Mouse (Mus musculus) lung, postnatal 0 days (tissue): Measurements from ENCODE around the gene Cdcp2. TPM values are rescaled to one million over a fixed set of nuclear protein-coding genes. Genes with fewer than 3 reads are reported as not detected.

Experiments used
- ATAC-seq: fragments of 200-750 bp; cut with Nextera tagmentation; 2 replicates; pipeline ENCODE4 v1.8.0; 2017; ENCODE audit warnings: moderate library complexity
- DNase-seq: peaks from one replicate; pipeline ENCODE4 v3.0.0-alpha.2; 2016; ENCODE audit warnings: low spot score
- H3K27ac ChIP-seq: fragments of 300-500 bp; sonication (generic); 2 replicates; pipeline ENCODE4 v1.5.1; 2014; ENCODE audit warnings: antibody characterized with exemption, mild to moderate bottlenecking, low read length, mixed read lengths
- H3K27me3 ChIP-seq: fragments of 300-500 bp; sonication (generic); replicated peaks from 2 replicates; pipeline ENCODE4 v1.6.1; 2014; ENCODE audit warnings: low read length, mixed read lengths; ENCODE audit not compliant: insufficient read depth
- H3K36me3 ChIP-seq: fragments of 300-500 bp; sonication (generic); 2 replicates; pipeline ENCODE4 v1.6.1; 2014; ENCODE audit warnings: low read length, mixed read lengths; ENCODE audit not compliant: insufficient read depth
- H3K4me1 ChIP-seq: fragments of 300-500 bp; sonication (generic); 2 replicates; pipeline ENCODE4 v1.6.1; 2014; ENCODE audit warnings: antibody characterized with exemption, low read depth, low read length, mixed read lengths; ENCODE audit not compliant: insufficient read depth
- H3K4me2 ChIP-seq: fragments of 300-500 bp; sonication (generic); replicated peaks from 2 replicates; pipeline ENCODE4 v1.6.1; 2014; ENCODE audit warnings: low read depth, mild to moderate bottlenecking, low read length, moderate library complexity, mixed read lengths
- H3K4me3 ChIP-seq: fragments of 300-500 bp; sonication (generic); 2 replicates; pipeline ENCODE4 v1.5.1; 2014; ENCODE audit warnings: low read depth, low read length
- H3K9ac ChIP-seq: fragments of 300-500 bp; sonication (generic); replicated peaks from 2 replicates; pipeline ENCODE4 v1.6.1; 2014; ENCODE audit warnings: low read depth, mild to moderate bottlenecking
- H3K9me3 ChIP-seq: fragments of 300-500 bp; sonication (generic); 2 replicates; pipeline ENCODE4 v1.6.1; 2016; ENCODE audit warnings: low read length, mixed read lengths
- CTCF ChIP-seq: IDR thresholded peaks from 2 replicates; pipeline ENCODE4 v1.5.1; 2016; ENCODE audit warnings: antibody characterized with exemption, mild to moderate bottlenecking
- EP300 ChIP-seq: IDR thresholded peaks from 2 replicates; pipeline ENCODE4 v1.6.1; 2016; ENCODE audit warnings: antibody characterized with exemption, mild to moderate bottlenecking, control low read depth
- WGBS: fragments of 180-500 bp; shearing (Covaris S2); extraction: QIAGEN DNeasy Blood & Tissue Kit; methylation state at CpG from one replicate; pipeline ENCODE4 v1.1.7; 2014; 5-methylcytosine and 5-hydroxymethylcytosine counted together
- polyA plus RNA-seq: library from polyadenylated mRNA; unstranded; fragments of >200 nt; fragmentation: Nextera tagmentation; extraction: Ambion mirVana; gene quantifications from 2 replicates; pipeline ENCODE4 v1.2.1, GENCODE M21; 2015

Cdcp2 gene
- polyA plus RNA-seq, 1 experiment from 2014 or later = 0.14 TPM

GRCm38 (mm10) chr4:107114278-107114677, 17.6 kb downstream of the Cdcp2 start:
- Histone ChIP-seq H3K4me3 (no peak overlapping the region), H3K27me3 (no peaks in the 10 kb centered on the region), H3K27ac (no peak overlapping the region), H3K9ac (no peak overlapping the region), H3K4me1 (no peaks in the 10 kb centered on the region), H3K9me3 (no peaks in the 10 kb centered on the region), H3K36me3 (no peaks in the 10 kb centered on the region), H3K4me2 (no peak overlapping the region)
- no peak for TF ChIP-seq CTCF
- no peak for TF ChIP-seq EP300
- DNase-seq = no peak
- WGBS = 26% methylated on average over 8 of the region's 8 CpGs
- no peak for ATAC-seq

GRCm38 (mm10) chr4:107117741-107118385, 21.2 kb downstream of the Cdcp2 start:
- H3K4me1 ChIP-seq = no peaks in the 10 kb centered on the region
- H3K4me2 ChIP-seq = no peak overlapping the region
- ATAC-seq (no peak), DNase-seq (no peak)
- no peaks in the 10 kb centered on the region for H3K36me3 ChIP-seq
- H3K4me3 ChIP-seq = no peak overlapping the region
- H3K27me3 ChIP-seq = no peaks in the 10 kb centered on the region
- WGBS = 82% methylated on average over 2 of the region's 2 CpGs
- no peaks in the 10 kb centered on the region for H3K9me3 ChIP-seq
- H3K9ac ChIP-seq = no peak overlapping the region
- TF ChIP-seq EP300 (no peak), CTCF (no peak)
- no peak overlapping the region for H3K27ac ChIP-seq

GRCm38 (mm10) chr4:107119056-107119455, 22.4 kb downstream of the Cdcp2 start:
- TF ChIP-seq EP300 (no peak), CTCF (no peak)
- 41% methylated on average over 3 of the region's 4 CpGs for WGBS
- Histone ChIP-seq H3K9me3 (no peaks in the 10 kb centered on the region), H3K4me2 (no peak overlapping the region), H3K27ac (no peak overlapping the region), H3K27me3 (no peaks in the 10 kb centered on the region), H3K4me1 (no peaks in the 10 kb centered on the region), H3K36me3 (no peaks in the 10 kb centered on the region), H3K4me3 (no peak overlapping the region), H3K9ac (no peak overlapping the region)
- peak; percentile 54 for DNase-seq
- ATAC-seq = peak; percentile 60

GRCm38 (mm10) chr4:107120676-107121075, 24.0 kb downstream of the Cdcp2 start:
- Histone ChIP-seq H3K4me1 (no peaks in the 10 kb centered on the region), H3K27me3 (no peaks in the 10 kb centered on the region), H3K9ac (no peak overlapping the region), H3K36me3 (no peaks in the 10 kb centered on the region), H3K9me3 (no peaks in the 10 kb centered on the region), H3K27ac (no peak overlapping the region), H3K4me3 (no peak overlapping the region), H3K4me2 (no peak overlapping the region)
- WGBS = 75% methylated on average over 6 of the region's 6 CpGs
- DNase-seq = no peak
- peak; percentile 37 for ATAC-seq
- TF ChIP-seq CTCF (no peak), EP300 (no peak)

GRCm38 (mm10) chr4:107121165-107121943, 24.7 kb downstream of the Cdcp2 start:
- Histone ChIP-seq H3K36me3 (no peaks in the 10 kb centered on the region), H3K27ac (no peak overlapping the region), H3K4me1 (no peaks in the 10 kb centered on the region), H3K27me3 (no peaks in the 10 kb centered on the region), H3K9ac (no peak overlapping the region), H3K4me3 (no peak overlapping the region), H3K4me2 (no peak overlapping the region), H3K9me3 (no peaks in the 10 kb centered on the region)
- TF ChIP-seq CTCF (peak; percentile 73), EP300 (no peak)
- 56% methylated on average over 11 of the region's 12 CpGs for WGBS
- ATAC-seq (peak; percentile 36), DNase-seq (peak; percentile 50)

GRCm38 (mm10) chr4:107124376-107124775, 27.7 kb downstream of the Cdcp2 start:
- DNase-seq (no peak), ATAC-seq (no peak)
- H3K27me3 ChIP-seq = no peaks in the 10 kb centered on the region
- no peak for TF ChIP-seq CTCF
- no peak for TF ChIP-seq EP300
- no peak overlapping the region for H3K9ac ChIP-seq
- H3K4me1 ChIP-seq = no peaks in the 10 kb centered on the region
- no peak overlapping the region for H3K27ac ChIP-seq
- H3K9me3 ChIP-seq = no peaks in the 10 kb centered on the region
- no peak overlapping the region for H3K4me3 ChIP-seq
- 61% methylated on average over 7 of the region's 7 CpGs for WGBS
- no peaks in the 10 kb centered on the region for H3K36me3 ChIP-seq
- H3K4me2 ChIP-seq = no peak overlapping the region
